Mouse (Mus musculus): ENCODE data around the gene Rgs13. TPM values are rescaled to one million over a fixed set of nuclear protein-coding genes. Genes with fewer than 3 reads are reported as not detected.

The Rgs13 gene
- total and polyA plus RNA-seq, 3 experiments, result 149 to 1,247 (median 698) TPM

DNA sequence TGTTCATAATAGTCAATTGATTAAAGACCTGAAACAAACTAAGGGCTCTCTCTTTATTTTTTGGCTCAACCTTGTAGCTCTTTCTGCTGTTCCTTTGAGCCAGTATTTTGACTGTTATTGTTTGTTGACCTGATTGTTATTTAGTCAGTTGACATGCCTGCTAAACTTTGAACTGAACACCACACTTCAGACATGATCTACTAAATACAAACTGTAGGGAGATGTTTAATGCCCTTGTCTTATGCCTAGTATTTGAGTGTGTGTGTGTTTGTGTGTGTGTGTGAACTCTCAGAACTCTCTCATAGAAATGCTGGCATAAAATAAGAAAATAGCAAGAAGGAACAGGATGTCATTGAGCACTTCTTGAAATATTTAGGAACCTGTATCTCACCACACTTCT, 448 bp upstream of the Rgs13 start:
- H3K27me3 ChIP-seq (replicated peaks), result no peaks in the 10 kb centered on the region
- H3K27ac ChIP-seq (ENCODE audit: insufficient read depth, low read depth), result peak overlapping the region; percentile 92
- no peaks in the 10 kb centered on the region for H3K9me3 ChIP-seq (replicated peaks; ENCODE audit: low read length)
- H3K9ac ChIP-seq (ENCODE audit: insufficient read depth, low read depth), result peak overlapping the region; percentile 98; the same call in 1 of the 2 replicates
- peaks cover 2 to 6% of the 10 kb centered on the region in 2 experiments for H3K36me3 ChIP-seq (replicated peaks in 1 of 2; ENCODE audit: control insufficient read depth in 1 of 2, insufficient read depth in 1 of 2, low read length in 1 of 2)
- peak overlapping the region in 2 of 3 experiments; percentile 3 to 57 for H3K4me3 ChIP-seq (replicated peaks in 1 of 3; ENCODE audit: low read depth in 2 of 3, low read length in 2 of 3, poor library complexity in 1 of 3)
- dilution Hi-C loops (cut with MboI; ENCODE audit: extremely low pct_ligation_motif_present, extremely low pct_unique_long_range_greater_than_20kb, low sequenced_read_pairs) (no loop called here), in situ Hi-C loops (cut with MboI; ENCODE audit: low pct_ligation_motif_present, low pct_unique_long_range_greater_than_20kb, low sequenced_read_pairs) (loop anchor here (25.0 kb wide), 2 partner anchors 165 to 390 kb away; partner anchors contain the start of genes Rgs2, Trove2 and Uchl5)
- no peak for DNase-seq (ENCODE audit: extremely low read depth)
- peak overlapping the region; percentile 89; the same call in 1 of the 2 replicates for H3K4me2 ChIP-seq (ENCODE audit: insufficient read depth, low read depth, poor library complexity, severe bottlenecking)
- H3K79me2 ChIP-seq (replicated peaks; ENCODE audit: control insufficient read depth, extremely low read depth, insufficient read depth, poor library complexity, severe bottlenecking), result peaks cover 9% of the 10 kb centered on the region
- peaks cover 8 to 37% of the 10 kb centered on the region in 2 experiments for H3K4me1 ChIP-seq (ENCODE audit: control insufficient read depth in 1 of 2, insufficient read depth in 2 of 2)
- TF ChIP-seq RCOR1 (conservative IDR thresholded peaks at IDR 0.05; ENCODE audit: low read depth, low read length) (no peak; the same call in 1 of the 2 replicates), HCFC1 (IDR thresholded peaks at IDR 0.05; ENCODE audit: low read depth, low read length) (no peak), GABPA (IDR thresholded peaks at IDR 0.05; ENCODE audit: insufficient replicate concordance, low read depth, low read length) (no peak), SMC3 (IDR thresholded peaks at IDR 0.05; ENCODE audit: low read depth, low read length) (no peak), ZNF384 (IDR thresholded peaks at IDR 0.05; ENCODE audit: low read depth, low read length) (no peak), TBP (conservative IDR thresholded peaks at IDR 0.05; ENCODE audit: low read depth, low read length) (no peak), MAZ (IDR thresholded peaks at IDR 0.05; ENCODE audit: low read depth, low read length) (no peak), NRF1 (IDR thresholded peaks at IDR 0.05; ENCODE audit: low read depth, low read length) (no peak), ZMIZ1 (IDR thresholded peaks at IDR 0.05; ENCODE audit: low read depth, low read length) (no peak), SIN3A (IDR thresholded peaks at IDR 0.05; ENCODE audit: low read length) (no peak), IRF4 (IDR thresholded peaks at IDR 0.05; ENCODE audit: low read depth, low read length) (no peak), UBTF (IDR thresholded peaks at IDR 0.05; ENCODE audit: low read depth, low read length) (no peak), POLR2A (IDR thresholded peaks at IDR 0.05; ENCODE audit: low read depth, low read length) (no peak)

DNA sequence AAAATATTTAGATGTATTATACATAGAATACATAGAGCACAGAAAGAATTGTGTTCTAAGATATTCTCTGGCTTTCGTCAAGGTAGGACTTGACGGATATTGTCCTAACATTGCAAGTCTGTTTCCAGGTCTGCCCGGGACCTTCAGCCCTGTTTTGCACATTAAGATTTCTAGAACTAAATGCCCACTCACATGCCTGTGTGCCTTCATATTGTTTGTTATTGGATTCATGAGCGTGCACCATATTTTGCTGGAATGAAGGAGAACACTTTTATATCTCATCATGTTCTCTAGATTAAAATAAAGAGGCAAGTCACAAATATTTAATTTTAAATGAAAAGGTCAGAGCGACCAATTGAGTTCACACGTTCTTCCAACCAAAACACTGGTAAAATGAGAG, 2.4 kb downstream of the Rgs13 start:
- no peak for TF ChIP-seq MYC (IDR thresholded peaks at IDR 0.05; ENCODE audit: low read depth, low read length)
- TF ChIP-seq MXI1 (IDR thresholded peaks at IDR 0.05; ENCODE audit: low read depth, low read length), result no peak
- no peak for TF ChIP-seq SIN3A (IDR thresholded peaks at IDR 0.05; ENCODE audit: low read length)
- TF ChIP-seq CHD1 (IDR thresholded peaks at IDR 0.05; ENCODE audit: low read depth, low read length), result peak; percentile 89
- TF ChIP-seq NELFE (IDR thresholded peaks at IDR 0.05; ENCODE audit: low read depth, low read length), result no peak
- in situ Hi-C loops (cut with MboI; ENCODE audit: low pct_ligation_motif_present, low pct_unique_long_range_greater_than_20kb, low sequenced_read_pairs), result loop anchor here (25.0 kb wide), 2 partner anchors 162 to 387 kb away; partner anchors contain the start of genes Rgs2, Trove2 and Uchl5
- Histone ChIP-seq H3K9me3 (replicated peaks; ENCODE audit: low read length) (no peaks in the 10 kb centered on the region), H3K9ac (ENCODE audit: insufficient read depth, low read depth) (peak overlapping the region; percentile 96), H3K4me2 (ENCODE audit: insufficient read depth, low read depth, poor library complexity, severe bottlenecking) (peak overlapping the region; percentile 94), H3K4me3 (replicated peaks in 1 of 3; ENCODE audit: low read depth in 2 of 3, low read length in 2 of 3, poor library complexity in 1 of 3) (peak overlapping the region; percentile 57 to 91 (median 69)), H3K27ac (ENCODE audit: insufficient read depth, low read depth) (peak overlapping the region; percentile 80; the same call in 1 of the 2 replicates), H3K27me3 (replicated peaks) (no peaks in the 10 kb centered on the region), H3K36me3 (replicated peaks in 1 of 2; ENCODE audit: control insufficient read depth in 1 of 2, insufficient read depth in 1 of 2, low read length in 1 of 2) (peaks cover 13 to 17% of the 10 kb centered on the region in 2 experiments), H3K4me1 (ENCODE audit: control insufficient read depth in 1 of 2, insufficient read depth in 2 of 2) (peaks cover 11 to 33% of the 10 kb centered on the region in 2 experiments), H3K79me2 (replicated peaks; ENCODE audit: control insufficient read depth, extremely low read depth, insufficient read depth, poor library complexity, severe bottlenecking) (peaks cover 21% of the 10 kb centered on the region)
- DNase-seq (ENCODE audit: extremely low read depth), result no peak
- dilution Hi-C loops (cut with MboI; ENCODE audit: extremely low pct_ligation_motif_present, extremely low pct_unique_long_range_greater_than_20kb, low sequenced_read_pairs), result no loop called here
